Mouse (Mus musculus): Measurements from ENCODE around the gene Rgl1.
A peak's percentile ranks its signal among the peaks of the same experiment; 100 is the strongest.

The Rgl1 gene

GRCm38 (mm10) chr1:152537186-152537585, 229.0 kb downstream of the Rgl1 start:
- DNase-seq: no peak

GRCm38 (mm10) chr1:152536416-152537018, 229.6 kb downstream of the Rgl1 start:
- DNase-seq: no peak

GRCm38 (mm10) chr1:152534531-152534930, 231.6 kb downstream of the Rgl1 start:
- no peak for DNase-seq

DNA sequence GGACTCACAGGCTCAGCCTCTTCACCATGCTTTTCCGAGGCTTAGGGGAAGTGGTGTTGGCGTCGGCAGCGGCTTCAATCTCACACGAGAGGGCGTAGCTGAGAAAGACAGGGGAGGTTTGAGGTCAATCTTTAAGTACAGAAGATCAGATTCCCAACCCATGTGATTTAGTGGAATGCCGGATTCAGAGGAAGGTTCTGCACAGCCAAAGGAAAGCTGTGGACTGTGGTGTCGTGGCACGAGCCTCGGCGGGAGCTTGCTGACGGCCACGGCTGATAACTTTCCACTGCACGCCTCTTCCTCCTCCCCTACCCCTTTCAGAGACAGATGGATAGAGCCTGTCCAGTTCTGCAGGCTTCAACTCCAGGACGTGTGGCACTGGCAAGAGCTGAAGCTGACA, 234.7 kb downstream of the Rgl1 start:
- DNase-seq: no peak

DNA sequence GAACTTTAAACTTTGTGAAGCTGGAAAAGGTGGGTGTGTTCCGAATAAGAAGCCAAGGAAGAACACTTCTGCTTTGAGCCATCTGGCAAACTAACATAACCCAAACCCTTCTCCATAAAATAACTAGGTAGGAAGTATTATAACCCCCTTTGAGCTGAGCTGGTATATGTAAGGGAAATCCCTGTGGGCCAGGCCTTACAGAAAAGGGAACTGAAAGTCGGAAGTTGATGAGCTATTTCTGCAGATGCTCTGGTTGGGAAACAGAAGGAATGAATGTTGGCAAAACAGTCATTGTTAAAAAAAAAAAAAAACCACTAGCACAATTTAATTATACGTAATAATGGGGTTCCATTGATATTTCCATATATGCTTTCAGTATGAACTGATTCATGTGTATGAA, 237.4 kb downstream of the Rgl1 start:
- no peak for DNase-seq

DNA sequence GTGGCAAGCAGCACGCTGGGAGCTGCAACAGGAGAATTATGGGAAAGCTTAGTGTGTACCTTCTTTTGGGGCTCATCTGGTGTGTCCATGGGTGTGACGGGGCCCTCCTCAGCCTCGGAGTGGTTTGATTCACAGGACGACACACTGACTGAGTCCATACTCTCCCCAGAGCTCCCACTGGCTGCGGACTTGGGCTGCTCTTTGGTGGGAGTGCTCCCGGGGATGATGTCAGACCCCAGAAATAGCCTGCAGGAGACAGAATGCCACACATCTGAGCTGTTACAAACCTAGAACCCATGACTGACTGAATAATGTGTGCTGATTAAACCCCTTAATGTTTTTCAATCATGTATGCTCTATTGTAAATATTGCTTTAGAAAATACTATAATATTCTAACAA, 237.9 kb downstream of the Rgl1 start:
- DNase-seq: no peak

GRCm38 (mm10) chr1:152526154-152526553, 240.0 kb downstream of the Rgl1 start:
- DNase-seq: no peak

DNA sequence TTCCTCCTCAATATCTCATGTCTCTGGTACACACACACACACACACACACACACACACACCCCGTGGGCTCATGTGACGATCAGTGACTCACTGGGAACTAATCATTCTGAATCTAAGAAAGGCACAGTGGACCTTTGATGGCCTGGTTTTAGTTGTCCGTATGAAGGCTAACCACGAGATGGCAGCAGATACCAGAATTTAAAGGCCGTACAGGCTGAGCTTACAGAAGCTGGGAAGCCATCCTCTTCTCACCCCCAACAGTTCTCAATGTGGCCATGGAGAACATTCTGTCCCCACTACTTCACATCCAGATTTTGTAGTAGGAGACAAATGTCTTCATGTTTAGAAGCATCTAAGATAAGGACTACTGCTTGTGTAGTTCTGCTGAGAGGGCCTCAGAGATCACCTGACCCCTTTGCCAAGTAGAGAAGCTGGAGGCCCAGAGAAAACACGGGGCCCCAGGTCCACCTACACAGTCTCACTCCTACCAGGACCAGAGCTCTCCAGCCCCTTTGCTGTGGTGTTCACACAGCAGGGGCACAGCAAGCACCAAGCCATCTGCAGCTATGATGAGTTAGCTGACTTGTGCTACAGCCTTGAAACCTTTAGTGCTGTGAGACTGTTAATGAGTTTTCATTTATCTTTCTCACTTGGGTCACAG, 241.0 kb downstream of the Rgl1 start:
- DNase-seq: peak; percentile 58

DNA sequence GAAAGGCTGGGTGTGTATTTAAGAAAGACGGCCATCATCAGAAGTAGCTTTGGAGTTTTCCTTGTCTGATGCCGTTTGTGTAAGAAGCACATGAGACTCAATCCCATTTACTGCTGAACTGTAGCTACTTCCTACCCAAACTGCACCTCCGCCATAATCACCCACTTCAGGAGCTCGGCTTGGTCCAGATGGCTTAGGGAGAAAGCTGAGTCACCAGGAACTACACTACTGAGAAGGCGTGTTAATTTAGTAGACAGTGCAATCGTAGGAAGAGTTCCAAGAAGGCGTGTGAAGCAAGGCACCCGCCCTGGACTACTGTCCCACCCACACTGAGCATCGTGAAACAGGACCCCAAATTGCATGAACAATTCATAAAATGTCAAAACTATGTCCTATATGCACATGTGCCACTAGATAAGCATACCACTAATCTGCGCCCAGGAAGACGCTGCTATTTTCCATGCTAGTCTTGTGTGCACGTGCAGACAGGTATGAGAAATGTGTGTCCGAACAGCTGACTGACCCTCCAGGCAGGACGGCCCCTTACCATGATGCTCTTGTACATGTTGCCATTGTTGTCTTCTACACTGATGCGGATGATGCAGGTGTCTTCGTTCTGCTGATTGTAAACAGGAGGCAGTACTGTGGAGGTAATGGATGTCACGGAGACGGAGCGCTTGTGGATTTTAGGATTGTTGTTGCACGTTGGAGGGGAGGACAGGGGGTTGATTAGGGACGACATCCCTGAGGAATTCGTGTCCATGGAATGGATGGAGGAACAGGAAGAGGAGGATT, 241.9 kb downstream of the Rgl1 start:
- no peak for DNase-seq

- no peak for DNase-seq
Observed at GRCm38 (mm10) chr1:152523292-152523691, 242.9 kb downstream of the Rgl1 start.

DNA sequence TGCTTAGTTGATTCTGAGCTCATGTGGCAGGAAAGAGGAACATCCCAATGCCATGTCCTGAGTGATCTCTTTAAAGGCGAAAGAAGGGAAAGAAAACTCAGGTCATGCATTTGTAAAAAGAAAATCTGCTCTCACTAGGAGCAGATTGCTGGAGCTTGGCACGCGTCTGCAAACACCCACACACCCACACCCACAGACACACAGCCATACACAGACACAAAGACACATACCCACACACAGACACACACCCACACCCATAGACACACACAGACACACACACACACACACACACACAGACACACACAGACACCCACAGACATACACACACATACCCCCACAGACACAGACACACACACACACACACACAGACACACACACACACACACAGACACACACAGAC, 243.9 kb downstream of the Rgl1 start:
- no peak for DNase-seq

GRCm38 (mm10) chr1:152520798-152521575, 245.2 kb downstream of the Rgl1 start:
- peak; percentile 15 for DNase-seq

DNA sequence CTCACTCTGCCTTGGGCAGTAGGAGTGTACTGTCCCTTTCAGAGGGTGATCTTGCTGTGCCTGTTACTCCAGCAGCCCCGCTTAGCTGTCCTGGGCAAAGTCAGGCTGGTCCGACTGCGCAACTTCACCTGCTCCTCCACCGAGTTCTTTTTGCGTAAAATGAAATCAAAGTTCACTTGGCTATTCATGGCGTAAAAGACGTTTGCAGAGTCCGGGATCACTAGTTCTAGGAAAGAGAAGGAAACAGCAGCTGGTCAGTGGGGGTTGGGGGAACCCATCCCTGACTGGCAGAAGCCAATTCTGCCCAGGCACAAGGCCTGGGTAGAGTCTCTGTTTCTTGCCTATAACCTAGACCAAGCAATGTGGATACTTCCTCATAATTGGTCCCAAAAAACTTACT, 247.2 kb downstream of the Rgl1 start:
- no peak for DNase-seq

DNA sequence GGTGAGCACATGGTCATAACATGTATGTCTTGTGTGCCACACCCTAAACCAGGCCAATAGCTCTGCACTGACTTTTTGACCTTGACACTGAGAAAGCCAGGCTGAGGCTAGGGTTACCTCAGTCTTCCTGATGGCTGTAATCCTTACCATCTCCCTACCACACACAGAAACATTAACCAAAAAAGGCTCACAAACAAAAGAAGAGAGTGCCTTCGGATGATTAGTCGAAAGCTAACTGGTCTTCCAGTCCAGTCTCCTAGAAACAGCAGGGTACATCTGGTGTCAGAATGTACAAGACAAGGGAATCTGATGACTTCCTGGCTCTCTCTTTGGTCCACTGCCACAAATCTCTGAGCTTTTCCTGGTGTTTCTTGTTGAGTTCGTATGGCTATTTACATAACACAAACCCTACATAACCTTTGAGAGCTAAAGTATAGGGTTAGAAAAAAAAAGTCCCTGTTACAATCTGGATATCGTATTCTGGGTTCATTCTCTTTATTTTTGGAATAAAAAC, 249.0 kb downstream of the Rgl1 start:
- DNase-seq: no peak

DNA sequence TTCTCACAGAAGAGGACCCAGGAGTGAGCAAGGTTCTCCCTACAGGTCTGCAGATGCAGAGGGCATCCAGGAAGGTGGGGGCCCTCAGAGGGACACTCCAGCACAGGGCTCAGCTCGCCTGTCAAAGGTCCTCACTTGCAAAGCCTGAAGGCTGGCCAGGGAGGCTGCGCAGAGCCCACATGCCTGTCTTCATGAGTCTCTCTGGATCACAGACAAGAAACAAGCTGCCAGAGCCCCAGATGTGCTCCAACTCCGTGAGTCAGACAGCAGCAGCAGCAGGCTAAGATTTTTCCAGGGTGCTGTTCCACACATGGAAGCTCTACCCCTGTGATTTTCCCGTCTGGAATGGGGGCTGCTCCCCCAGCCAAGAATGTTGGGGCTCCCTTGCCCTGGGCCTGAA, 251.9 kb downstream of the Rgl1 start:
- no peak for DNase-seq

DNA sequence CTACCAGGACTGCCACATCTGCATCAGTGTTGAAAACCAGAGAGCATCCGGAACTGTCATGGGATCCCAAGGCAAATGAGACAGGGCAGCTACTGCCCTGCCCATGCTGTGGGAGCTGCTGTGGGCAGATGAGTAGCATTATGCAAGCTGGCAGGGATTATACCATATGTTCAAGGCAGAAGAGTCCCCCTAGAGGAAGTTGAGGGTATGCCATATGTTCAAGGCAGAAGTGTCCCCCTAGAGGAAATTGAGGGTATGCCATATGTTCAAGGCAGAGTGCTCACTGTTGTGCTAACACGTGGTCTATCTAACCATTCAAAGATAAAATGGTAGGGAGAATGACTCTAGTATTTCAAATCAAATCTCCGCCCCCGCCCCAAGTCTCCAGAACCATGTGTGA, 254.9 kb downstream of the Rgl1 start:
- no peak for DNase-seq

DNA sequence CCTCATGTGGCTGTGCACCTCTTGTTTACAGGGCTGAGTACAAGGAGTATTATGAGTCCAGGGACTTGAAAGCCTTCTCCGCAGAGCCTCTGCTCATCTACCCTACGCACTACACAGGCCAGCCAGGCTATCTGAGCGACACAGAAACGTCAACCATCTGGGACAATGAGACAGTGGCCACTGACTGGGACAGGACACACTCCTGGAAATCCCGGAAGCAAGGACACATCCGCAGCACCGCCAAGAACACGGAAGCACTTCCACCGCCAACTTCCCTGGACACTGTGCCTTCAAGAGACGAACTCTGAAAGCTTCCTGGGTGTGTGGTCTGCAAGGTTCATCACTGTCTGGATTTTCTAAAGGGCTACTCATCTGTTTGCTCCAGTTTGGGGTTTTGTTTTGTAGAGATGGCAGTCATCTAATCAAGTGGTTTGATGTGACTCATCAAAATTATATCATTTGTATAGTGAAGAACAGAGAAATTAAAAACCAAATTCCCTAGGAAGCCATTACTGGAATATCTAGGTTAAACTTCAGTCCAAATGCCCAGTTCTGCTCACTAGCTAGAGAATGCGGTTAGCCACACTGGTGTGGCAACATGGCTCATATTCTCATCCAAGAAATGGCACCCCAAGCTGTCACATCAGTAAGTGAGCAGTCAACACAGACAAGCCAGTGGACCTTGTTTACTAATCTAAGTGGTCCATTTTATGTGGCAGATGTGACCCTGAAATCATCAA, 257.5 kb downstream of the Rgl1 start:
- no peak for DNase-seq

GRCm38 (mm10) chr1:152506726-152507125, 259.4 kb downstream of the Rgl1 start:
- no peak for DNase-seq

DNA sequence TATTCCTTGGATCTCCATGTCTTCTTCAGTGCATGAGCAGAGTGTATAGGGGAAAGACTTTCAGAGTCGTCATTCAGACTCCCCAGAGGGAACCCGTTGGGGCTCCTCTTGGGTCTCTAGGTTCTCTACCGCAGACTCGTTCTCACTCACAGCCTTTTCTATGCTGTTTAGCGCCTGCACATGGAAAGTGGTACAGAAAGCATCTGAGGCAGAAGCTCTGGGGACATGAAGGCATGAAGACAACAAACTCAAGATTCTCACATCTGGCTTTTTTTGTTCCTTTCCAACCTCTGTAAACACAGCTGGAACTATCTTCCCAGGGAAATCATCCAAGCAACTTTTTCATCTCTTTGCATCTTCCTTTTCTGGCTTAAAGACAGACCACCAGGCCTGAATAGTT, 260.0 kb downstream of the Rgl1 start:
- DNase-seq: no peak

DNA sequence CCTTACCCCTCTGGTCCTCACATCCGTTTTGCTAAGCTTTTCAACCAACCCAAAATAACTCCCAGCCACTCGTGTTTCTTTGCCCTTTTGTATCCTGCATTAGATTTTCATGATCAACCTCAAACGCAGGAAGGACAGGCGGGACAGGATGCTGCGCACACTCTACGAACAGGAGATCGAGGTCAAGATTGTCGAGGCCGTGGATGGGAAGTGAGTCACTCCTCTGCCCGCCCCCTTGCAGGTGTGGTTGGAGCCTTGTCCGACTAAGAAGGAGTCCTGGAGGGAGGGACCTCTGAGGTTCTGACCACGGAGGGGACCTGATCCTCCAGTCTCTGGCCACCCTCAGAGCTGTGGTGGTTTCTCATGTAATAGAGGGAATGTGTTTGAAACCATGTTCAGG, 266.3 kb downstream of the Rgl1 start:
- DNase-seq: no peak

DNA sequence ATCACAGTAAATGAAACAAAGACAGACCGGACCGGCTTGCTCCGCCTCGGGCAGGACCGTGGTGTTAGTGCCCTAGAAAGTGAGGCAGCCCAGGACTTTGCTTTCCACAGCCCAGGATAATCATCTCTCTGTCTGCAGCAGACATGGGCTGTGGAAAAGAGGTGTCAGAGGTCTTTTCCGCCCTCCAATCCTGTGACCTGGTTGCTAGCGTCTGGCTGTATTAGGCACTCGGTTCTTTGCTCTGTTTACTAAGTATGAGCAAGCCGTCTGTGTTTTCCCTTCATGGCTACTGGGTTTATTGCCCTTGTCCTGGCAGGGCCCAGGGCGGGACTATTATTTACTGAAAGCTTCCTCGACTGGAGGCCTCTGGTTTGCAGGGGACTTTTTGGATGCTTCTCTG, 268.6 kb downstream of the Rgl1 start:
- DNase-seq: no peak

GRCm38 (mm10) chr1:152496831-152497230, 269.3 kb downstream of the Rgl1 start:
- DNase-seq: no peak

- no peak for DNase-seq
Observed at GRCm38 (mm10) chr1:152492258-152492657, 273.9 kb downstream of the Rgl1 start.

Measured in cerebellum, adult 11 months (tissue).